In the genomic region with DNA sequence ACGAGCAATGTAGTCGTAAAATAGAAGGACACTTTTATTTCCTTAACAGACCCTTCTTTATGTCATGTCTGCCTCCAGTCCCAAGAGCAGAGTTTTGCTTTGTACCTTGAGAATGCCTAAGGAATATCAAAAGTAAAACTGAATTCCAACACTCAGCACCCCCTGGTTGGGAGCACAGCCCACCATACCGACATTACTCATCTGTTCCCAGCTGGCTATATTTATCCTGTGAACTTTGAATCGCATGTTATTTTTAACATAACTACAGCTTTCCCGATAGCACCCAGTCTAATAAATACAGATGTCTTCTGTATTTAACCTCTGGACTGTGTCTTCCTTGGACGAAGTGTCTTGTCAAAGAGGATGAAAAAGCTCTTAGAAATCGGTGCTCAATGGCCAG, we compare ENCODE assay signal across 19 mouse cellular contexts.
A peak's percentile ranks its signal among the peaks of the same experiment; 100 is the strongest.
DNase-seq lines count a peak whose midpoint lies in the region; ATAC-seq and TF ChIP-seq lines count a peak whose summit lies in the region.
"Had no signal": no experiment of that assay in that cellular context is flagged by ENCODE, and none has a peak within 500 bp of the region (broad histone marks: within the 10 kb centered on the region; RNA-seq: fewer than 3 reads in every experiment).

No protein-coding gene starts in this region.

- DNase-seq in gastrocnemius, adult 2 months, result no peak
- no peak for DNase-seq in gastrocnemius, postnatal 10 days
- DNase-seq in heart, adult 9 months (ENCODE audit: low spot score in 2 of 2), result no peak
- DNase-seq in kidney, adult 9 months, result no peak
- DNase-seq in layer of hippocampus, postnatal 14 days (ENCODE audit: low spot score in 2 of 2), result no peak
- DNase-seq: adrenal gland, postnatal 14 days; cerebellum, adult 2 months; cerebellum, postnatal 25 days; forebrain, postnatal 0 days; gastrocnemius, postnatal 36 days; kidney, adult 8-10 months; left cerebral cortex, postnatal 4 days; lung, postnatal 4 days; thymus, postnatal 14 days had no signal

- H3K27me3 ChIP-seq in heart, embryonic 13.5 days (replicated peaks), result no peaks in the 10 kb centered on the region
- no peaks in the 10 kb centered on the region for H3K27me3 ChIP-seq in kidney, embryonic 16.5 days (ENCODE audit: insufficient read depth, low read length)
- no peaks in the 10 kb centered on the region for H3K27me3 ChIP-seq in heart, embryonic 16.5 days (ENCODE audit: control insufficient read depth, insufficient read depth, low read length)
- H3K27me3 ChIP-seq: embryonic facial prominence, embryonic 12.5 days had no signal

- no peak for ATAC-seq in heart, embryonic 13.5 days (ENCODE audit: extremely low read depth, insufficient number of reproducible peaks, low FRiP score, low TSS enrichment)
- ATAC-seq in kidney, embryonic 16.5 days (ENCODE audit: low FRiP score, low TSS enrichment), result no peak
- ATAC-seq in heart, embryonic 16.5 days (replicated peaks; ENCODE audit: extremely low read depth, insufficient read depth, low FRiP score), result 0 out of 2 replicates have a peak, but pooled peaks have one; percentile 26

- H3K27ac ChIP-seq in gastrocnemius, adult 2 months, result peak overlapping the region; percentile 53
- peak overlapping the region; percentile 76 for H3K27ac ChIP-seq in heart, embryonic 13.5 days (replicated peaks)
- H3K27ac ChIP-seq in kidney, embryonic 16.5 days (ENCODE audit: low read length), result no peak overlapping the region
- H3K27ac ChIP-seq in heart, embryonic 16.5 days (ENCODE audit: low read length), result peak overlapping the region; percentile 72
- H3K27ac ChIP-seq: embryonic facial prominence, embryonic 12.5 days; hindbrain, embryonic 10.5 days had no signal

- peak overlapping the region; percentile 42 for H3K4me2 ChIP-seq in heart, embryonic 13.5 days
- H3K4me2 ChIP-seq in kidney, embryonic 16.5 days (replicated peaks; ENCODE audit: low read depth, low read length), result peak overlapping the region; percentile 47
- peak overlapping the region; percentile 50 for H3K4me2 ChIP-seq in heart, embryonic 16.5 days (ENCODE audit: low read depth, low read length)
- H3K4me2 ChIP-seq: embryonic facial prominence, embryonic 12.5 days had no signal

- WGBS in heart, embryonic 13.5 days, result 39% methylated on average over 7 of the region's 7 CpGs
- 33% methylated on average over 7 of the region's 7 CpGs for WGBS in kidney, embryonic 16.5 days
- WGBS in heart, embryonic 16.5 days, result 33% methylated on average over 7 of the region's 7 CpGs

- peaks cover 27% of the 10 kb centered on the region for H3K4me1 ChIP-seq in heart, embryonic 13.5 days
- peaks cover 8% of the 10 kb centered on the region for H3K4me1 ChIP-seq in kidney, embryonic 16.5 days (ENCODE audit: insufficient read depth, low read length)
- peaks cover 17% of the 10 kb centered on the region for H3K4me1 ChIP-seq in heart, embryonic 16.5 days (ENCODE audit: control insufficient read depth, insufficient read depth, low read length)
- H3K4me1 ChIP-seq: embryonic facial prominence, embryonic 12.5 days had no signal

- intact Hi-C loops in gastrocnemius, adult 2 months (cut with DNase I), result loop anchor here (1.0 to 5.0 kb wide), 2 partner anchors 85 to 175 kb away; no protein-coding TSS in a partner anchor

- peak overlapping the region; percentile 62 for H3K4me3 ChIP-seq in gastrocnemius, adult 2 months
- H3K4me3 ChIP-seq in heart, embryonic 13.5 days, result no peak overlapping the region
- peak overlapping the region; percentile 21 for H3K4me3 ChIP-seq in kidney, embryonic 16.5 days (ENCODE audit: low read length)
- no peak overlapping the region; the same call in 1 of the 2 replicates for H3K4me3 ChIP-seq in heart, embryonic 16.5 days (ENCODE audit: low read length)
- H3K4me3 ChIP-seq: embryonic facial prominence, embryonic 12.5 days; hindbrain, embryonic 10.5 days had no signal

- H3K9me3 ChIP-seq in heart, embryonic 13.5 days, result no peaks in the 10 kb centered on the region
- no peaks in the 10 kb centered on the region for H3K9me3 ChIP-seq in kidney, embryonic 16.5 days (ENCODE audit: low read length)
- H3K9me3 ChIP-seq in heart, embryonic 16.5 days (replicated peaks; ENCODE audit: control insufficient read depth, low read length), result no peaks in the 10 kb centered on the region
- H3K9me3 ChIP-seq: embryonic facial prominence, embryonic 12.5 days; hindbrain, embryonic 10.5 days had no signal

- no peaks in the 10 kb centered on the region for H3K36me3 ChIP-seq in heart, embryonic 13.5 days
- no peaks in the 10 kb centered on the region for H3K36me3 ChIP-seq in kidney, embryonic 16.5 days (ENCODE audit: insufficient read depth, low read length)
- no peaks in the 10 kb centered on the region for H3K36me3 ChIP-seq in heart, embryonic 16.5 days (ENCODE audit: control insufficient read depth, insufficient read depth)
- H3K36me3 ChIP-seq: embryonic facial prominence, embryonic 12.5 days; hindbrain, embryonic 10.5 days had no signal

- TF ChIP-seq CTCF in gastrocnemius, adult 2 months (IDR thresholded peaks at IDR 0.05), result no peak

- no peak overlapping the region for H3K9ac ChIP-seq in heart, embryonic 13.5 days
- H3K9ac ChIP-seq in kidney, embryonic 16.5 days (replicated peaks; ENCODE audit: low read length), result peak overlapping the region; percentile 32; the same call in 1 of the 2 replicates
- no peak overlapping the region for H3K9ac ChIP-seq in heart, embryonic 16.5 days (ENCODE audit: low read length)
- H3K9ac ChIP-seq: embryonic facial prominence, embryonic 12.5 days; forebrain, postnatal 0 days had no signal

Comparison
In these comparisons a context has a peak if more than half of its experiments do, and no peak if none do; other contexts are left out.
1. H3K4me3 ChIP-seq: peak in gastrocnemius, adult 2 months (single experiment) and kidney, embryonic 16.5 days (single experiment); none in heart, embryonic 13.5 days (single experiment) and heart, embryonic 16.5 days (single experiment).
2. Peak in every context shown above with its lines, with median percentiles within 50 percentile points of each other: H3K4me2 ChIP-seq.